Mouse (Mus musculus): ENCODE measurements at regions not wholly inside any gene's neighbourhood (a gene's known extent, or its start where the extent isn't known, plus 50 kb on each side); places are given as distances from the start of the nearest gene placed in this dataset. TPM values are rescaled to one million over a fixed set of nuclear protein-coding genes. Genes with fewer than 3 reads are reported as not detected.

GRCm38 (mm10) chr14:105369637-105370435 is 111.5 kb downstream of the Ndfip2 start:
- 90% methylated on average over 5 of the region's 5 CpGs for WGBS
- Histone ChIP-seq H3K4me2 (no peak overlapping the region), H3K9ac (no peak overlapping the region), H3K4me1 (no peaks in the 10 kb centered on the region), H3K36me3 (ENCODE audit: poor library complexity, severe bottlenecking) (no peaks in the 10 kb centered on the region), H3K4me3 (no peak overlapping the region), H3K27me3 (no peaks in the 10 kb centered on the region), H3K27ac (no peak overlapping the region), H3K9me3 (replicated peaks) (no peaks in the 10 kb centered on the region)
- ATAC-seq, result no peak

DNA sequence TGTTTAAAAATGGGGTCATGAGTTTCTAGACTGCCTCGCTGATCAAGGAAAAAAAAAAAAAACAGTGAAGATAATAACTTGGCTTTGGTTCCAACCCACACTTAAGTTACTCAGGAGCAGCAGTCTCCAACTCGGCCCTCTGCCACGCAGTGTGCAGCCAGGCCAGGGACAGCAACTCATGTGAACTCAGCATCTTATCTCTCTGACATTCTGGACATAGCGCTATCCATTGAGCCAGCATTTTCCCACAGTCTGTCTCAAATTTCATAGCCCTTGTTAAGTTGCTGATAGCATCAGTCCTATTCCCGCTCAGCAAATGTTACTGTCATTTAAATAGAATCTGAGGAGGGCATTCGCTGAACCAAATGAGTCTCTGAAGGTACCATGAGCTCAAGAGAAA is 102.2 kb downstream of the Ndfip2 start:
- no peak overlapping the region for H3K4me3 ChIP-seq
- H3K9me3 ChIP-seq (replicated peaks), result no peaks in the 10 kb centered on the region
- ATAC-seq, result no peak
- no peaks in the 10 kb centered on the region for H3K4me1 ChIP-seq
- 84% methylated on average over 6 of the region's 6 CpGs for WGBS
- no peak overlapping the region for H3K4me2 ChIP-seq
- H3K27ac ChIP-seq, result no peak overlapping the region
- no peak overlapping the region for H3K9ac ChIP-seq
- H3K36me3 ChIP-seq (ENCODE audit: poor library complexity, severe bottlenecking), result no peaks in the 10 kb centered on the region
- no peaks in the 10 kb centered on the region for H3K27me3 ChIP-seq

DNA sequence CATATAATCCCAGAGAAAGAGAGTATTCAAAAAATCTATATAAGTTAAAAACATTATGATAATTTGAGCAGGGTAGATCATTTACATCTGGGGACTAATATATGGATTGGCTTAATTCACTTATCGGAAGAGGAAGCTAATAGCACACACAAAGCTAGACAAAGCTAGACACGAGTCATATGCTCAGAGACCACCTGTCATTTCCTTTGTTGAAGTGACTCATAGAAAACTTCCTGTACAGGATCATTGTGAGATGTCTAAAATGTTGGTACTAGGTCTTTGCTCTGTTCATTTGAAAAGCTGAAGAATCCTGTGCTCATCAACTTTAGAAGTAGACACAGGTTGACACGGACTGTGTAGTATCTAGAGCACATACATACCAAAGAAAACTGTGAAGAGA is 101.5 kb downstream of the Ndfip2 start:
- Histone ChIP-seq H3K4me1 (no peaks in the 10 kb centered on the region), H3K9me3 (replicated peaks) (no peaks in the 10 kb centered on the region), H3K4me2 (no peak overlapping the region), H3K4me3 (no peak overlapping the region), H3K27me3 (no peaks in the 10 kb centered on the region), H3K27ac (no peak overlapping the region), H3K9ac (no peak overlapping the region), H3K36me3 (ENCODE audit: poor library complexity, severe bottlenecking) (no peaks in the 10 kb centered on the region)
- no peak for ATAC-seq
- WGBS, result 80% methylated on average over 3 of the region's 3 CpGs

Small RNA genes in the stretch of these regions (microRNA-seq; reads per million reads assigned to microRNA genes)
- gene Gm22406 (not detected), gene Mir6390 (not detected)

Measured in forebrain, embryonic 13.5 days (tissue).